Mouse (Mus musculus) cortical plate, adult 2 months (tissue): ENCODE data around the gene Taf8.

Experiments used
- CTCF ChIP-seq: fragments of 200-500 bp; IDR thresholded peaks from 2 replicates; pipeline ENCODE4 v1.5.1; 2011; ENCODE audit warnings: mild to moderate bottlenecking, control low read depth, low read length; ENCODE audit not compliant: insufficient read depth; ENCODE audit errors: extremely low read depth
- POLR2A ChIP-seq: fragments of 200-500 bp; IDR thresholded peaks from 2 replicates; pipeline ENCODE4 v1.6.1; 2011; ENCODE audit warnings: mild to moderate bottlenecking, low read length, control low read depth; ENCODE audit not compliant: insufficient read depth; ENCODE audit errors: extremely low read depth

GRCm38 (mm10) chr17:47449432-47449831 is 52.7 kb downstream of the Taf8 start:
- TF ChIP-seq CTCF (no peak), POLR2A (no peak)
